Mouse (Mus musculus) lung, postnatal 0 days (tissue): ENCODE measurements around the gene Fam71d.

Experiments
- CTCF ChIP-seq: IDR thresholded peaks from 2 replicates; pipeline ENCODE4 v1.5.1; 2016; ENCODE audit warnings: antibody characterized with exemption, mild to moderate bottlenecking
- EP300 ChIP-seq: IDR thresholded peaks from 2 replicates; pipeline ENCODE4 v1.6.1; 2016; ENCODE audit warnings: antibody characterized with exemption, mild to moderate bottlenecking, control low read depth

DNA sequence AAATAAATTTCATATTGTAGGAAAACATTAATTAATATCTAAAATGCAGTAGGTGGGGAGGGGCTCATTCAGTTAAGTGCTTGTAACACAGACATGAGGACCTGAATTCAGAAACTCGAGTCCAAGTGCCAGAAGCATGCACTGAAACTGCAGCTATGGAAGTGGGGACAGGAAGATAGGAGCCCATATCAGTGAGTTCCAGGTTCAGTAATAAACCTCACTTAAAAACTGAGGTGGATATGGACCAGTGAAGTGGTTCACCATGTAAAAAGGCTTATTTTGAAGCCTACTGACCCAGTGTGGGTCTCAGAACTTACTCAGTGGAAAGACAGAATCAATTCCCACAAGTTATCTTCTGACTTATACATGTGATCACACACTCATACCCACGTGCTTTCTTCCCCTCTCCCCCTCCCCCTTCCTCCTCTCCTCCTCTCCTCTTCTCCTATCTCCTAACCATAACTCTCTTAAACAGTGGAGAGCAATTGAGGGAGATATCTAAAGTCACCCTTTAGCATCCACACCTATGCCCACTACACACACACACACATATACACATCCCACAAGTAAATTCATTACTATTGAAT is 31.5 kb upstream of the Fam71d start:
- TF ChIP-seq CTCF (no peak), EP300 (no peak)
